Mouse (Mus musculus): Measurements from ENCODE around the gene Slc35f1.

- TF ChIP-seq CTCF (IDR thresholded peaks at IDR 0.05; ENCODE audit: low read depth) (no peak), EP300 (IDR thresholded peaks at IDR 0.05; ENCODE audit: low read depth) (no peak)
Measured at GRCm38 (mm10) chr10:52992246-52992645, 301.9 kb downstream of the Slc35f1 start.

Measured in liver, embryonic 14.5 days (tissue).